Mouse (Mus musculus) small intestine, adult 2 months (tissue): ENCODE data around the gene Gabarap. TPM values are rescaled to one million over a fixed set of nuclear protein-coding genes. Genes with fewer than 3 reads are reported as not detected.

ENCODE experiments used
- H3K27ac ChIP-seq: fragments of 200-500 bp; 2 replicates; pipeline ENCODE4 v1.5.1; 2012; ENCODE audit warnings: low read depth, low read length, control low read depth, inconsistent platforms; ENCODE audit not compliant: insufficient read depth
- H3K27me3 ChIP-seq: fragments of 200-500 bp; 2 replicates; pipeline ENCODE4 v1.6.1; 2012; ENCODE audit warnings: mild to moderate bottlenecking, moderate library complexity, low read length, inconsistent platforms; ENCODE audit not compliant: control insufficient read depth, insufficient read depth
- H3K36me3 ChIP-seq: fragments of 200-500 bp; 2 replicates; pipeline ENCODE4 v1.6.1; 2012; ENCODE audit warnings: mild to moderate bottlenecking, low read length, control low read depth, inconsistent platforms; ENCODE audit not compliant: control insufficient read depth, insufficient read depth
- H3K4me1 ChIP-seq: fragments of 200-500 bp; 2 replicates; pipeline ENCODE4 v1.6.1; 2012; ENCODE audit warnings: low read length, inconsistent platforms, mixed read lengths; ENCODE audit not compliant: control insufficient read depth, insufficient read depth, insufficient read length
- H3K4me3 ChIP-seq: fragments of 200-500 bp; 2 replicates; pipeline ENCODE4 v1.5.1; 2012; ENCODE audit warnings: low read depth, mild to moderate bottlenecking, control low read depth, inconsistent platforms, low read length, moderate library complexity
- CTCF ChIP-seq: fragments of 200-500 bp; IDR thresholded peaks from 2 replicates; pipeline ENCODE4 v1.5.1; 2012; ENCODE audit warnings: low read depth, mild to moderate bottlenecking, control low read depth, inconsistent platforms, low read length, moderate library complexity, mixed read lengths; ENCODE audit not compliant: insufficient replicate concordance, insufficient read length; ENCODE audit errors: extremely low read depth
- POLR2A ChIP-seq: fragments of 200-500 bp; IDR thresholded peaks from 2 replicates; pipeline ENCODE4 v1.6.1; 2012; ENCODE audit warnings: low read depth, mild to moderate bottlenecking, control low read depth, inconsistent platforms, low read length, moderate library complexity
- WGBS: fragments of 180-500 bp; shearing (Covaris S2); methylation state at CpG from one replicate; pipeline ENCODE4 v1.1.7; 2018; 5-methylcytosine and 5-hydroxymethylcytosine counted together
- polyA plus RNA-seq: library from polyadenylated mRNA; depleted of rRNA; stranded (reverse); fragments of >200 nt; gene quantifications from 2 replicates; pipeline ENCODE4 v1.2.3, GENCODE M21; 2012

Gabarap gene
- polyA plus RNA-seq, 1 experiment, result 564 TPM

GRCm38 (mm10) chr11:70000396-70000898, 9.5 kb downstream of the Gabarap start, which contains the start of gene Dvl2:
Gene Dvl2, plus strand, starts transcription at chr11:70000595.
- no peaks in the 10 kb centered on the region for H3K27me3 ChIP-seq
- H3K27ac ChIP-seq, result peak within 1 kb of the TSS; percentile 72
- peaks cover 6% of the 10 kb centered on the region; the same call in 1 of the 2 replicates for H3K4me1 ChIP-seq
- H3K4me3 ChIP-seq, result peak within 1 kb of the TSS; percentile 77
- WGBS, result 1% methylated on average over 48 of the region's 48 CpGs
- H3K36me3 ChIP-seq, result peaks cover 21% of the 10 kb centered on the region
- TF ChIP-seq POLR2A (peak; percentile 63; the same call in 1 of the 2 replicates), CTCF (no peak)

GRCm38 (mm10) chr11:70001159-70001558, 10.2 kb downstream of the Gabarap start:
- no peak for TF ChIP-seq POLR2A
- no peak for TF ChIP-seq CTCF
- WGBS, result 13% methylated on average over 8 of the region's 8 CpGs
- Histone ChIP-seq H3K27me3 (no peaks in the 10 kb centered on the region), H3K27ac (peak overlapping the region; percentile 72; the same call in 1 of the 2 replicates), H3K4me1 (peaks cover 6% of the 10 kb centered on the region; the same call in 1 of the 2 replicates), H3K4me3 (peak overlapping the region; percentile 77), H3K36me3 (peaks cover 25% of the 10 kb centered on the region)

GRCm38 (mm10) chr11:70001865-70002264, 10.9 kb downstream of the Gabarap start:
- Histone ChIP-seq H3K4me3 (no peak overlapping the region), H3K4me1 (peaks cover 6% of the 10 kb centered on the region; the same call in 1 of the 2 replicates), H3K27ac (no peak overlapping the region), H3K36me3 (peaks cover 29% of the 10 kb centered on the region), H3K27me3 (no peaks in the 10 kb centered on the region)
- TF ChIP-seq POLR2A, result no peak
- TF ChIP-seq CTCF, result 0 out of 2 replicates have a peak, but pooled peaks have one; percentile 6

- Histone ChIP-seq H3K27me3 (no peaks in the 10 kb centered on the region), H3K27ac (no peak overlapping the region), H3K4me1 (peaks cover 6% of the 10 kb centered on the region; the same call in 1 of the 2 replicates), H3K4me3 (no peak overlapping the region), H3K36me3 (peaks cover 34% of the 10 kb centered on the region)
- TF ChIP-seq POLR2A (no peak), CTCF (no peak)
- 90% methylated on average over 2 of the region's 2 CpGs for WGBS
Measured at GRCm38 (mm10) chr11:70002471-70002870, 11.5 kb downstream of the Gabarap start.

- no peak overlapping the region for H3K4me3 ChIP-seq
- H3K27me3 ChIP-seq, result no peaks in the 10 kb centered on the region
- H3K36me3 ChIP-seq, result peaks cover 35% of the 10 kb centered on the region
- peak; percentile 44; the same call in 1 of the 2 replicates for TF ChIP-seq CTCF
- TF ChIP-seq POLR2A, result no peak
- H3K27ac ChIP-seq, result no peak overlapping the region
- H3K4me1 ChIP-seq, result peaks cover 6% of the 10 kb centered on the region; the same call in 1 of the 2 replicates
- WGBS, result 46% methylated on average over 5 of the region's 5 CpGs
Measured at GRCm38 (mm10) chr11:70005521-70005920, 14.6 kb downstream of the Gabarap start.

- 85% methylated on average over 6 of the region's 6 CpGs for WGBS
- TF ChIP-seq CTCF (no peak), POLR2A (no peak)
- Histone ChIP-seq H3K4me3 (no peak overlapping the region), H3K27ac (no peak overlapping the region), H3K27me3 (no peaks in the 10 kb centered on the region), H3K4me1 (peaks cover 2% of the 10 kb centered on the region; the same call in 1 of the 2 replicates), H3K36me3 (peaks cover 60% of the 10 kb centered on the region)
Measured at GRCm38 (mm10) chr11:70010033-70010432, 19.1 kb downstream of the Gabarap start.

GRCm38 (mm10) chr11:70010548-70010947, 19.6 kb downstream of the Gabarap start:
- Histone ChIP-seq H3K27me3 (no peaks in the 10 kb centered on the region), H3K36me3 (peaks cover 60% of the 10 kb centered on the region), H3K27ac (no peak overlapping the region), H3K4me1 (peaks cover 2% of the 10 kb centered on the region; the same call in 1 of the 2 replicates), H3K4me3 (no peak overlapping the region)
- 80% methylated on average over 12 of the region's 12 CpGs for WGBS
- TF ChIP-seq POLR2A, result no peak
- TF ChIP-seq CTCF, result no peak

- Histone ChIP-seq H3K36me3 (peaks cover 58% of the 10 kb centered on the region), H3K27ac (no peak overlapping the region), H3K4me3 (no peak overlapping the region), H3K27me3 (no peaks in the 10 kb centered on the region), H3K4me1 (peaks cover 2% of the 10 kb centered on the region; the same call in 1 of the 2 replicates)
- WGBS, result 88% methylated on average over 10 of the region's 10 CpGs
- TF ChIP-seq POLR2A (no peak), CTCF (no peak)
Measured at GRCm38 (mm10) chr11:70010961-70011360, 20.0 kb downstream of the Gabarap start.
